Mouse (Mus musculus) MEL (cell line): ENCODE results near the gene Psme4.
A peak's percentile ranks its signal among the peaks of the same experiment; 100 is the strongest.

Source experiments
- CTCF ChIP-seq, 3 experiments: IDR thresholded peaks in 2 of 3; conservative IDR thresholded peaks in 1 of 3; 2 replicates each; pipeline ENCODE4 v1.5.1; 2011 to 2012; ENCODE audit warnings: low read length in 3 of 3, low read depth in 2 of 3, mild to moderate bottlenecking in 2 of 3, improper control_type of control experiment in 1 of 3, inconsistent platforms in 1 of 3, mixed read lengths in 1 of 3, moderate library complexity in 1 of 3; ENCODE audit not compliant: control insufficient read depth in 1 of 3, insufficient read depth in 1 of 3, poor library complexity in 1 of 3, severe bottlenecking in 1 of 3
- EP300 ChIP-seq, 2 experiments: IDR thresholded peaks; 2 replicates each; pipeline ENCODE4 v1.6.1; 2011; ENCODE audit warnings: improper control_type of control experiment in 2 of 2, low read length in 2 of 2, low read depth in 1 of 2, mild to moderate bottlenecking in 1 of 2
- GATA1 ChIP-seq: IDR thresholded peaks from 2 replicates; pipeline ENCODE4 v1.6.1; 2011; ENCODE audit warnings: low read depth, low read length, improper control_type of control experiment
- JUND ChIP-seq: IDR thresholded peaks from 2 replicates; pipeline ENCODE4 v1.6.1; 2011; ENCODE audit warnings: low read depth, mild to moderate bottlenecking, improper control_type of control experiment, low read length
- MAFK ChIP-seq: IDR thresholded peaks from 2 replicates; pipeline ENCODE4 v1.6.1; 2011; ENCODE audit warnings: low read depth, mild to moderate bottlenecking, low read length, improper control_type of control experiment, borderline replicate concordance
- MAX ChIP-seq: IDR thresholded peaks from 2 replicates; pipeline ENCODE4 v1.6.1; 2011; ENCODE audit warnings: low read length, improper control_type of control experiment
- MAZ ChIP-seq: IDR thresholded peaks from 2 replicates; pipeline ENCODE4 v1.6.1; 2012; ENCODE audit warnings: low read depth, mild to moderate bottlenecking, inconsistent platforms, low read length, improper control_type of control experiment
- MXI1 ChIP-seq: IDR thresholded peaks from 2 replicates; pipeline ENCODE4 v1.6.1; 2011; ENCODE audit warnings: mild to moderate bottlenecking, low read depth, low read length, improper control_type of control experiment
- MYC ChIP-seq: IDR thresholded peaks from 2 replicates; pipeline ENCODE4 v1.6.1; 2011; ENCODE audit warnings: low read depth, mild to moderate bottlenecking, low read length, improper control_type of control experiment, moderate library complexity
- POLR2A ChIP-seq, 2 experiments: IDR thresholded peaks; 2 replicates each; pipeline ENCODE4 v1.6.1; 2011 to 2012; ENCODE audit warnings: low read length in 2 of 2, mild to moderate bottlenecking in 2 of 2, control low read depth in 1 of 2, improper control_type of control experiment in 1 of 2, low read depth in 1 of 2, moderate library complexity in 1 of 2; ENCODE audit not compliant: control insufficient read depth in 1 of 2, insufficient read depth in 1 of 2, poor library complexity in 1 of 2
- SMC3 ChIP-seq: IDR thresholded peaks from 2 replicates; pipeline ENCODE4 v1.6.1; 2011; ENCODE audit warnings: low read depth, low read length, improper control_type of control experiment
- TCF12 ChIP-seq: IDR thresholded peaks from 2 replicates; pipeline ENCODE4 v1.6.1; 2014; ENCODE audit warnings: low read depth, mild to moderate bottlenecking, inconsistent platforms, low read length, improper control_type of control experiment, moderate library complexity
- ZKSCAN1 ChIP-seq: IDR thresholded peaks from 2 replicates; pipeline ENCODE4 v1.6.1; 2012; ENCODE audit warnings: low read depth, mild to moderate bottlenecking, inconsistent platforms, low read length, improper control_type of control experiment, moderate library complexity
- ZMIZ1 ChIP-seq: IDR thresholded peaks from 2 replicates; pipeline ENCODE4 v1.6.1; 2012; ENCODE audit warnings: low read depth, mild to moderate bottlenecking, inconsistent platforms, low read length, improper control_type of control experiment, moderate library complexity

DNA sequence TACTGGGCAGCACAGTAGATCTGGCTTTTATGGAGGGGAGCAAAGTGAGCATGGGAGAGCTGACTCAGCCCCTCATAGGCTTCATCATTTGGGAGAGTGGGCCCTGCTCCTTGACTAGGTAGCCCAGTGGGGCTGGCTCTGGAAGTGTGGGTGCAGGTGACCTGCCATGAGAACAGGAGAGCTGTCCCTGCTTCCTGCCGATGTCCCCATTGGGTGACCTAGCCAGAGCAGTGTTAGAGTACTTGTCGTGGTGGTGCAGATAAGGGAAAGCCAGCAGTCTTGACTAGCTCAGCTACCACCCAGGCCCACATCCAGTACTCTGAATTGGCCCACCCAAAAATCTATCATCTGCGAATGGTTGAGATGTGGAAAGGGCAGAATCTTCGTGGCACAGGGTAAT lies 6.0 kb downstream of the Psme4 start:
- TF ChIP-seq MYC (no peak), CTCF (IDR thresholded peaks at IDR 0.05 in 2 of 3, conservative IDR thresholded peaks at IDR 0.05 in 1 of 3; ENCODE audit: control insufficient read depth in 1 of 3, insufficient read depth in 1 of 3, low read depth in 2 of 3, low read length in 3 of 3, poor library complexity in 1 of 3, severe bottlenecking in 1 of 3) (no peak), POLR2A (IDR thresholded peaks at IDR 0.05; ENCODE audit: control insufficient read depth in 1 of 2, insufficient read depth in 1 of 2, low read depth in 1 of 2, low read length in 2 of 2, poor library complexity in 1 of 2) (no peak), EP300 (IDR thresholded peaks at IDR 0.05; ENCODE audit: low read depth in 1 of 2, low read length in 2 of 2) (no peak), ZKSCAN1 (no peak), GATA1 (peak; percentile 33; the same call in 1 of the 2 replicates), JUND (no peak), ZMIZ1 (no peak), TCF12 (no peak), MAFK (no peak), MXI1 (no peak), SMC3 (no peak), MAZ (no peak), MAX (no peak)
